ENCODE assay signal across 8 mouse cellular contexts in the genomic region with DNA sequence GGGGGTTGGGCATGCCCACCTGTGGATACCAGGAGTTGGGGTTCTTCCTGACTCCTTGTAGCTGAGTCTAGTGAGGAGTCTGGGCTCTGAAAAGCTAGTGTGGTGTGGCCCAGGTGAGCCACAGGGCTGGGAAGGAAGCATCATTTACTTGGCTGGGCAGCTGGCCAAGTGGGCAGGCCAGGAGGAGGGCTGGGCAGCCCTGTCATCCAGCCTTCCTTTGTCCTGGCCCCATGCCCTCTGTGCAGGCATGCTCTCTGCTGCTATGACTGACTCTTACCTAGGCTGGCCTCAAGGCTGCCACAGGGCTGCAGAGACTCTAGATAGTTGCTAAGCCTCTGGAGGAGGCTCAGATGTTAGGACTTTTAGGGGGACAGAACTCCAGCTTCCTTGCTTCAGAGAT. TPM values are rescaled to one million over a fixed set of nuclear protein-coding genes. Genes with fewer than 3 reads are reported as not detected.
DNase-seq lines count a peak whose midpoint lies in the region; ATAC-seq and TF ChIP-seq lines count a peak whose summit lies in the region.

No protein-coding gene starts in this region.

- H3K27me3 ChIP-seq in hindbrain, postnatal 0 days (ENCODE audit: insufficient read depth, low read length): no peaks in the 10 kb centered on the region
- no peaks in the 10 kb centered on the region for H3K27me3 ChIP-seq in hindbrain, embryonic 10.5 days (ENCODE audit: insufficient read depth, poor library complexity, severe bottlenecking)
- no peaks in the 10 kb centered on the region for H3K27me3 ChIP-seq in embryonic facial prominence, embryonic 15.5 days

- H3K9ac ChIP-seq in hindbrain, postnatal 0 days (replicated peaks; ENCODE audit: low read length): no peak overlapping the region
- H3K9ac ChIP-seq in embryonic facial prominence, embryonic 15.5 days: no peak overlapping the region

- H3K4me1 ChIP-seq in hindbrain, postnatal 0 days (ENCODE audit: insufficient read depth, low read length): peaks cover 4% of the 10 kb centered on the region; the same call in 1 of the 2 replicates
- H3K4me1 ChIP-seq in hindbrain, embryonic 10.5 days (replicated peaks): peaks cover 90% of the 10 kb centered on the region
- H3K4me1 ChIP-seq in embryonic facial prominence, embryonic 15.5 days: peaks cover 98% of the 10 kb centered on the region

- no peak overlapping the region for H3K4me3 ChIP-seq in hindbrain, postnatal 0 days (ENCODE audit: low read length)
- no peak overlapping the region for H3K4me3 ChIP-seq in hindbrain, embryonic 10.5 days
- no peak overlapping the region for H3K4me3 ChIP-seq in embryonic facial prominence, embryonic 15.5 days (replicated peaks)

- H3K36me3 ChIP-seq in hindbrain, postnatal 0 days (ENCODE audit: insufficient read depth, low read length): no peaks in the 10 kb centered on the region
- H3K36me3 ChIP-seq in hindbrain, embryonic 10.5 days: no peaks in the 10 kb centered on the region
- no peaks in the 10 kb centered on the region for H3K36me3 ChIP-seq in embryonic facial prominence, embryonic 15.5 days

- no peaks in the 10 kb centered on the region for H3K9me3 ChIP-seq in hindbrain, postnatal 0 days (ENCODE audit: low read length)
- no peaks in the 10 kb centered on the region for H3K9me3 ChIP-seq in hindbrain, embryonic 10.5 days
- no peaks in the 10 kb centered on the region for H3K9me3 ChIP-seq in embryonic facial prominence, embryonic 15.5 days (replicated peaks)

- no peak for ATAC-seq in hindbrain, postnatal 0 days
- peak; percentile 29; the same call in 1 of the 2 replicates for ATAC-seq in embryonic facial prominence, embryonic 15.5 days (ENCODE audit: insufficient number of reproducible peaks, low FRiP score, low TSS enrichment, low read depth)
- no peak for ATAC-seq in erythroid progenitor cell, adult 5-6 weeks (replicated peaks; ENCODE audit: low FRiP score, poor library complexity, severe bottlenecking)

- H3K27ac ChIP-seq in hindbrain, postnatal 0 days: no peak overlapping the region
- H3K27ac ChIP-seq in hindbrain, embryonic 10.5 days: no peak overlapping the region
- H3K27ac ChIP-seq in embryonic facial prominence, embryonic 15.5 days (replicated peaks): peak overlapping the region; percentile 36

- peak; percentile 51 for DNase-seq in hindbrain, postnatal 0 days (ENCODE audit: low spot score)
- DNase-seq in hindbrain, embryonic 10.5 days (ENCODE audit: low spot score): no peak
- peak; percentile 89 for DNase-seq in kidney, adult 8-10 months
- DNase-seq in lung, postnatal 4 days: peak; percentile 81 to 87
- no peak for DNase-seq in frontal cortex, postnatal 25 days (ENCODE audit: low spot score in 2 of 2)
- DNase-seq in layer of hippocampus, postnatal 36 days: no peak

- no peak for TF ChIP-seq CTCF in hindbrain, postnatal 0 days (IDR thresholded peaks at IDR 0.05; ENCODE audit: low read depth)

- H3K4me2 ChIP-seq in hindbrain, postnatal 0 days (ENCODE audit: low read depth, low read length): no peak overlapping the region
- H3K4me2 ChIP-seq in embryonic facial prominence, embryonic 15.5 days (replicated peaks): no peak overlapping the region

RNA-seq across cellular contexts. Expression of a gene that starts 42.0 kb away (rescaled TPM):
- 32.5 and 34.0 TPM in 2 replicates for total RNA-seq in hindbrain, postnatal 0 days (2014; rRNA removed)
- 3.5 and 3.9 TPM in 2 replicates for polyA plus RNA-seq in hindbrain, postnatal 0 days (2015; fragmentation: Nextera tagmentation; extraction: Ambion mirVana)
- polyA plus RNA-seq in hindbrain, embryonic 10.5 days (2016; fragmentation: Nextera tagmentation; extraction: Ambion mirVana): 10.0 and 10.3 TPM in 2 replicates
- polyA plus RNA-seq in embryonic facial prominence, embryonic 15.5 days (2015; fragmentation: Nextera tagmentation; extraction: Ambion mirVana): 18.7 and 22.4 TPM in 2 replicates
- total RNA-seq in layer of hippocampus, postnatal 36 days (2021): 10 to 100 TPM; 25.1 to 27.9 TPM
- 1.7 and 2.2 TPM in 2 replicates for total RNA-seq in erythroid progenitor cell, adult 5-6 weeks (2015; ENCODE audit: low replicate concordance)
- total RNA-seq in erythroid progenitor cell, adult 5-6 weeks (2017; ENCODE audit: low replicate concordance): 1.7 and 3.6 TPM in 2 replicates

Comparison
In these comparisons a context has a peak if more than half of its experiments do, and no peak if none do; other contexts are left out.
1. DNase-seq: peak in hindbrain, postnatal 0 days (single experiment), kidney, adult 8-10 months (2 of 2) and lung, postnatal 4 days (2 of 2); none in hindbrain, embryonic 10.5 days (single experiment), frontal cortex, postnatal 25 days (0 of 2) and layer of hippocampus, postnatal 36 days (0 of 2).